In genomic region chr13:109829444-109829843, GRCm38 (mm10) we compare ENCODE assay signal across 24 mouse cellular contexts.
A peak's percentile ranks its signal among the peaks of the same experiment; 100 is the strongest.
DNase-seq lines count a peak whose midpoint lies in the region; ATAC-seq and TF ChIP-seq lines count a peak whose summit lies in the region.
"Had no signal": no experiment of that assay in that cellular context is flagged by ENCODE, and none has a peak within 500 bp of the region (broad histone marks: within the 10 kb centered on the region; RNA-seq: fewer than 3 reads in every experiment).

No protein-coding gene starts in this region.

- H3K9ac ChIP-seq in limb, embryonic 15.5 days = no peak overlapping the region
- H3K9ac ChIP-seq in heart, adult 2 months (ENCODE audit: low read depth, low read length) = no peak overlapping the region
- H3K9ac ChIP-seq: heart, embryonic 15.5 days; hindbrain, embryonic 14.5 days; intestine, embryonic 15.5 days had no signal

- peaks cover 8% of the 10 kb centered on the region for H3K79me2 ChIP-seq in myocyte (ENCODE audit: control insufficient read depth, insufficient read depth)
- H3K79me2 ChIP-seq in heart, adult 2 months (replicated peaks; ENCODE audit: control insufficient read depth, insufficient read depth, low read length) = no peaks in the 10 kb centered on the region

- TF ChIP-seq CTCF in heart, adult 2 months (IDR thresholded peaks at IDR 0.05) = no peak

- TF ChIP-seq POLR2A in myocyte (IDR thresholded peaks at IDR 0.05; ENCODE audit: insufficient read length, low read depth) = no peak
- TF ChIP-seq POLR2A in heart, adult 2 months (IDR thresholded peaks at IDR 0.05; ENCODE audit: insufficient read depth, low read depth, low read length) = no peak

- TF ChIP-seq EP300 in heart, adult 2 months (IDR thresholded peaks at IDR 0.05; ENCODE audit: insufficient read depth, low read depth, low read length) = no peak

- DNase-seq in CD4-positive, CD25-positive, alpha-beta regulatory T cell, adult 2 months (ENCODE audit: low read depth, low spot score) = peak; percentile 16
- no peak for DNase-seq in limb, embryonic 10.5 days (ENCODE audit: low spot score)
- peak; percentile 29 for DNase-seq in 416B (ENCODE audit: low read depth)
- no peak for DNase-seq in embryo, embryonic 9.5 days (ENCODE audit: extremely low spot score)
- no peak for DNase-seq in heart, adult 2 months
- DNase-seq: adrenal gland, adult 2 months; adrenal gland, postnatal 25 days; cerebellum, adult 18-20 months; cerebellum, adult 9-11 months; cerebellum, postnatal 36 days; gastrocnemius, postnatal 10 days; heart, adult 18-20 months had no signal

- WGBS in limb, embryonic 15.5 days = 49% methylated on average over 3 of the region's 3 CpGs
- WGBS in limb, embryonic 10.5 days = 78% methylated on average over 3 of the region's 3 CpGs
- 83% methylated on average over 3 of the region's 3 CpGs for WGBS in heart, adult 2 months

- H3ac ChIP-seq in myocyte (ENCODE audit: control insufficient read depth, insufficient read length) = no peak overlapping the region

- no peaks in the 10 kb centered on the region; the same call in 1 of the 2 replicates for H3K4me1 ChIP-seq in limb, embryonic 15.5 days
- peaks cover 10% of the 10 kb centered on the region for H3K4me1 ChIP-seq in limb, embryonic 10.5 days
- no peaks in the 10 kb centered on the region for H3K4me1 ChIP-seq in heart, adult 2 months (ENCODE audit: control insufficient read depth, insufficient read depth, low read length)

- intact Hi-C loops in heart, adult 2 months (cut with DNase I) = no loop called here

- H3K9me3 ChIP-seq in limb, embryonic 15.5 days = no peaks in the 10 kb centered on the region
- no peaks in the 10 kb centered on the region for H3K9me3 ChIP-seq in limb, embryonic 10.5 days (replicated peaks)
- H3K9me3 ChIP-seq: embryonic facial prominence, embryonic 10.5 days; G1E; heart, embryonic 15.5 days; hindbrain, embryonic 10.5 days; intestine, embryonic 15.5 days had no signal

- ATAC-seq in CD4-positive, CD25-positive, alpha-beta regulatory T cell, adult 4 months = no peak
- no peak for ATAC-seq in limb, embryonic 15.5 days (ENCODE audit: insufficient number of reproducible peaks, low FRiP score, low TSS enrichment, low read depth)
- ATAC-seq: forebrain, embryonic 14.5 days; intestine, embryonic 15.5 days; Patski had no signal

- no peak overlapping the region for H3K4me3 ChIP-seq in limb, embryonic 15.5 days
- H3K4me3 ChIP-seq in limb, embryonic 10.5 days = no peak overlapping the region
- H3K4me3 ChIP-seq in myocyte = no peak overlapping the region
- no peak overlapping the region for H3K4me3 ChIP-seq in heart, adult 2 months
- H3K4me3 ChIP-seq: embryonic facial prominence, embryonic 10.5 days; heart, embryonic 15.5 days; hindbrain, embryonic 10.5 days; intestine, embryonic 15.5 days had no signal

- no peaks in the 10 kb centered on the region for H3K36me3 ChIP-seq in limb, embryonic 15.5 days
- H3K36me3 ChIP-seq in limb, embryonic 10.5 days = no peaks in the 10 kb centered on the region
- peaks cover 5% of the 10 kb centered on the region for H3K36me3 ChIP-seq in myocyte (ENCODE audit: control insufficient read depth, insufficient read depth)
- H3K36me3 ChIP-seq in heart, adult 2 months (ENCODE audit: control insufficient read depth, insufficient read depth, low read length) = no peaks in the 10 kb centered on the region
- H3K36me3 ChIP-seq: embryonic facial prominence, embryonic 10.5 days; heart, embryonic 15.5 days; hindbrain, embryonic 10.5 days; intestine, embryonic 15.5 days had no signal

- H3K4me2 ChIP-seq in limb, embryonic 15.5 days = no peak overlapping the region
- H3K4me2 ChIP-seq in myocyte (ENCODE audit: low read depth) = no peak overlapping the region
- H3K4me2 ChIP-seq: heart, embryonic 11.5 days; heart, embryonic 15.5 days; hindbrain, embryonic 14.5 days; intestine, embryonic 15.5 days had no signal

- no peaks in the 10 kb centered on the region for H3K27me3 ChIP-seq in limb, embryonic 15.5 days
- H3K27me3 ChIP-seq in limb, embryonic 10.5 days (ENCODE audit: low read depth, poor library complexity, severe bottlenecking) = no peaks in the 10 kb centered on the region
- no peaks in the 10 kb centered on the region for H3K27me3 ChIP-seq in myocyte (ENCODE audit: control insufficient read depth, insufficient read depth, insufficient read length)
- H3K27me3 ChIP-seq in heart, adult 2 months (ENCODE audit: control insufficient read depth, insufficient read depth, low read length) = no peaks in the 10 kb centered on the region
- H3K27me3 ChIP-seq: heart, embryonic 15.5 days; intestine, embryonic 15.5 days; Patski had no signal

- 0 out of 2 replicates have a peak overlapping the region, but pooled peaks have one; percentile 7 for H3K27ac ChIP-seq in limb, embryonic 15.5 days
- no peak overlapping the region for H3K27ac ChIP-seq in limb, embryonic 10.5 days
- H3K27ac ChIP-seq in heart, adult 2 months = no peak overlapping the region
- H3K27ac ChIP-seq: embryonic facial prominence, embryonic 10.5 days; heart, embryonic 15.5 days; hindbrain, embryonic 10.5 days; hindbrain, embryonic 14.5 days; intestine, embryonic 15.5 days had no signal

TF ChIP-seq in myocyte, 11 proteins besides CTCF, POLR2A, EP300 and RAD21:
- TF ChIP-seq REST (IDR thresholded peaks at IDR 0.05; ENCODE audit: insufficient read depth, insufficient read length) (no peak), CEBPB (IDR thresholded peaks at IDR 0.05; ENCODE audit: insufficient read depth, poor library complexity, severe bottlenecking) (peak; percentile 89)

Comparison
In these comparisons a context has a peak if more than half of its experiments do, and no peak if none do; other contexts are left out.
1. DNase-seq: peak in CD4-positive, CD25-positive, alpha-beta regulatory T cell, adult 2 months (single experiment) and 416B (single experiment); none in limb, embryonic 10.5 days (single experiment), embryo, embryonic 9.5 days (single experiment) and heart, adult 2 months (0 of 2).